Mouse (Mus musculus): ENCODE measurements around the gene Plekhg2. TPM values are rescaled to one million over a fixed set of nuclear protein-coding genes. Genes with fewer than 3 reads are reported as not detected.

Gene Plekhg2
- polyA plus RNA-seq, 1 experiment from 2014 or later: 76.1 TPM

GRCm38 (mm10) chr7:28325293-28325692, 47.1 kb downstream of the Plekhg2 start:
- Histone ChIP-seq H3K4me1 (no peaks in the 10 kb centered on the region), H3K9me3 (replicated peaks) (no peaks in the 10 kb centered on the region), H3K4me3 (replicated peaks) (no peak overlapping the region), H3K27ac (replicated peaks) (no peak overlapping the region), H3K4me2 (replicated peaks) (no peak overlapping the region), H3K27me3 (no peaks in the 10 kb centered on the region), H3K36me3 (peaks cover 99% of the 10 kb centered on the region), H3K9ac (no peak overlapping the region)
- 98% methylated on average over 8 of the region's 8 CpGs for WGBS
- no peak for ATAC-seq (ENCODE audit: insufficient number of reproducible peaks, low FRiP score, low TSS enrichment, low read depth)

GRCm38 (mm10) chr7:28321974-28322720, 50.3 kb downstream of the Plekhg2 start:
- Histone ChIP-seq H3K9ac (no peak overlapping the region), H3K27me3 (no peaks in the 10 kb centered on the region), H3K4me1 (no peaks in the 10 kb centered on the region), H3K27ac (replicated peaks) (no peak overlapping the region), H3K4me3 (replicated peaks) (no peak overlapping the region), H3K36me3 (peaks cover 100% of the 10 kb centered on the region), H3K9me3 (replicated peaks) (no peaks in the 10 kb centered on the region), H3K4me2 (replicated peaks) (no peak overlapping the region)
- 89% methylated on average over 15 of the region's 15 CpGs for WGBS
- no peak for ATAC-seq (ENCODE audit: insufficient number of reproducible peaks, low FRiP score, low TSS enrichment, low read depth)

GRCm38 (mm10) chr7:28318714-28319113, 53.7 kb downstream of the Plekhg2 start:
- Histone ChIP-seq H3K27me3 (no peaks in the 10 kb centered on the region), H3K4me3 (replicated peaks) (no peak overlapping the region), H3K27ac (replicated peaks) (no peak overlapping the region), H3K4me1 (no peaks in the 10 kb centered on the region), H3K4me2 (replicated peaks) (no peak overlapping the region), H3K36me3 (peaks cover 98% of the 10 kb centered on the region), H3K9me3 (replicated peaks) (no peaks in the 10 kb centered on the region), H3K9ac (no peak overlapping the region)
- WGBS: 91% methylated on average over 17 of the region's 17 CpGs
- no peak for ATAC-seq (ENCODE audit: insufficient number of reproducible peaks, low FRiP score, low TSS enrichment, low read depth)

- no peaks in the 10 kb centered on the region for H3K9me3 ChIP-seq (replicated peaks)
- peaks cover 92% of the 10 kb centered on the region for H3K36me3 ChIP-seq
- no peak for ATAC-seq (ENCODE audit: insufficient number of reproducible peaks, low FRiP score, low TSS enrichment, low read depth)
- no peaks in the 10 kb centered on the region for H3K4me1 ChIP-seq
- WGBS: 84% methylated on average over 3 of the region's 3 CpGs
- H3K9ac ChIP-seq: no peak overlapping the region
- no peak overlapping the region for H3K4me3 ChIP-seq (replicated peaks)
- H3K27me3 ChIP-seq: no peaks in the 10 kb centered on the region
- H3K27ac ChIP-seq (replicated peaks): no peak overlapping the region
- no peak overlapping the region for H3K4me2 ChIP-seq (replicated peaks)
Observed at GRCm38 (mm10) chr7:28318036-28318435, 54.4 kb downstream of the Plekhg2 start.

DNA sequence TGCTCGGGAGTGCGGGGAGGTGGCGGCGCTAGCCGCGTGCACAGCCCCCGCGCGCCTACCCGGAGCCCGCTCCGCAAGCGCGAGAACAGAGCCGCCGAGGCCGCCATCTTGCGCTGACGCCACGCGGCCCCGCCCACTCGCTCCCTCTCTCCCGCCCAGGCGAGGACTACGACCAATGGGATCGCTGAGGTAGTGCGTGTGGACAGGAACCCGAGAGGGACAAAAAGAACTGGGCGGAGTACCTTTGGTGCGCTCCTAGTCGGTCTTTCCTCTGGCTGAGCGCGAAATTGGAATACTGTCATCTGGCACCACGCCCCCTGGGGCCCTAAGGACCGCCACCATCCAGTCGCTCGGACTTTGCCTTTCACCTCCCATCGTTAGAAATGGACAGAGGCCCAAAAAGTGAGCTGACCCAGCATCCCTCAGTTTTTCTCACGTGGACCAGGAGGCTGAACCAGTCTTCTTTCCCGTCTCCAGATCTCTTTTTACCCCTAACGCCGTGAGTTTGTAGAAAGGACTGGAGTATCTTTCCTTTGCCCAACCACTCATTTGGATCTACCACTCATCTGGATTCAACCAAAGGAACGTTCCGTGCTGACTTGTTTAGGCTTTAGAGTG, 60.4 kb downstream of the Plekhg2 start, which contains the start of gene Timm50:
TSS of gene Timm50 (minus strand) at position 147 of the 618 bp plus-strand sequence.
- Histone ChIP-seq H3K9ac (peak within 1 kb of the TSS; percentile 90), H3K36me3 (peaks cover 65% of the 10 kb centered on the region), H3K27ac (replicated peaks) (peak within 1 kb of the TSS; percentile 70; the same call in 1 of the 2 replicates), H3K4me1 (peaks cover 19% of the 10 kb centered on the region), H3K9me3 (replicated peaks) (no peaks in the 10 kb centered on the region), H3K4me2 (replicated peaks) (peak within 1 kb of the TSS; percentile 74), H3K27me3 (no peaks in the 10 kb centered on the region), H3K4me3 (replicated peaks) (peak within 1 kb of the TSS; percentile 99)
- ATAC-seq (ENCODE audit: insufficient number of reproducible peaks, low FRiP score, low TSS enrichment, low read depth): peak; percentile 94
- WGBS: under 1% methylated on average over 45 of the region's 45 CpGs

- peaks cover 65% of the 10 kb centered on the region for H3K36me3 ChIP-seq
- 4% methylated on average over 35 of the region's 35 CpGs for WGBS
- peaks cover 19% of the 10 kb centered on the region for H3K4me1 ChIP-seq
- H3K9me3 ChIP-seq (replicated peaks): no peaks in the 10 kb centered on the region
- H3K9ac ChIP-seq: peak overlapping the region; percentile 90
- H3K4me2 ChIP-seq (replicated peaks): peak overlapping the region; percentile 74
- peak overlapping the region; percentile 70; the same call in 1 of the 2 replicates for H3K27ac ChIP-seq (replicated peaks)
- H3K4me3 ChIP-seq (replicated peaks): peak overlapping the region; percentile 99
- peak; percentile 45 for ATAC-seq (ENCODE audit: insufficient number of reproducible peaks, low FRiP score, low TSS enrichment, low read depth)
- no peaks in the 10 kb centered on the region for H3K27me3 ChIP-seq
Observed at GRCm38 (mm10) chr7:28311151-28311925, 61.1 kb downstream of the Plekhg2 start.

GRCm38 (mm10) chr7:28309737-28310136, 62.7 kb downstream of the Plekhg2 start:
- H3K4me1 ChIP-seq: peaks cover 19% of the 10 kb centered on the region
- no peaks in the 10 kb centered on the region for H3K9me3 ChIP-seq (replicated peaks)
- H3K36me3 ChIP-seq: peaks cover 65% of the 10 kb centered on the region
- ATAC-seq (ENCODE audit: insufficient number of reproducible peaks, low FRiP score, low TSS enrichment, low read depth): no peak
- no peak overlapping the region for H3K9ac ChIP-seq
- H3K27ac ChIP-seq (replicated peaks): no peak overlapping the region
- 60% methylated on average over 9 of the region's 9 CpGs for WGBS
- H3K4me3 ChIP-seq (replicated peaks): no peak overlapping the region
- H3K27me3 ChIP-seq: no peaks in the 10 kb centered on the region
- H3K4me2 ChIP-seq (replicated peaks): no peak overlapping the region

Other genes starting within 250 kb of the Plekhg2 start
- 0.03 and 0.05 TPM in 2 replicates for gene 9530053A07Rik, start 243.1 kb downstream of the Plekhg2 start, polyA plus RNA-seq (2015; fragmentation: Nextera tagmentation; extraction: Ambion mirVana)
- gene Fbl, start 202.9 kb downstream of the Plekhg2 start, polyA plus RNA-seq (2015; fragmentation: Nextera tagmentation; extraction: Ambion mirVana): 114 and 116 TPM in 2 replicates
- gene Dyrk1b, start 193.1 kb downstream of the Plekhg2 start, polyA plus RNA-seq (2015; fragmentation: Nextera tagmentation; extraction: Ambion mirVana): 14.9 and 15.2 TPM in 2 replicates
- gene Eid2, start 104.7 kb downstream of the Plekhg2 start, polyA plus RNA-seq (2015; fragmentation: Nextera tagmentation; extraction: Ambion mirVana): 3.8 and 5.5 TPM in 2 replicates
- gene Eid2b, start 94.9 kb downstream of the Plekhg2 start, polyA plus RNA-seq (2015; fragmentation: Nextera tagmentation; extraction: Ambion mirVana): 13.6 and 15.5 TPM in 2 replicates
- 0.13 and 0.30 TPM in 2 replicates for gene Selenov, start 81.4 kb downstream of the Plekhg2 start, polyA plus RNA-seq (2015; fragmentation: Nextera tagmentation; extraction: Ambion mirVana)
- 2.0 and 2.4 TPM in 2 replicates for gene Dll3, start 70.4 kb downstream of the Plekhg2 start, polyA plus RNA-seq (2015; fragmentation: Nextera tagmentation; extraction: Ambion mirVana)
- 125 and 128 TPM in 2 replicates for gene Timm50, start 60.5 kb downstream of the Plekhg2 start, polyA plus RNA-seq (2015; fragmentation: Nextera tagmentation; extraction: Ambion mirVana)
- gene Supt5, start 33.9 kb downstream of the Plekhg2 start, polyA plus RNA-seq (2015; fragmentation: Nextera tagmentation; extraction: Ambion mirVana): 93.3 and 98.8 TPM in 2 replicates
- 1,000 and 1,004 TPM in 2 replicates for gene Rps16, start 21.9 kb downstream of the Plekhg2 start, polyA plus RNA-seq (2015; fragmentation: Nextera tagmentation; extraction: Ambion mirVana)
- 20.2 and 23.5 TPM in 2 replicates for gene Zfp36, start 7.7 kb upstream of the Plekhg2 start, polyA plus RNA-seq (2015; fragmentation: Nextera tagmentation; extraction: Ambion mirVana)
- gene Med29, start 20.1 kb upstream of the Plekhg2 start, polyA plus RNA-seq (2015; fragmentation: Nextera tagmentation; extraction: Ambion mirVana): 47.7 and 52.1 TPM in 2 replicates
- gene Paf1, start 20.4 kb upstream of the Plekhg2 start, polyA plus RNA-seq (2015; fragmentation: Nextera tagmentation; extraction: Ambion mirVana): 78.9 and 84.9 TPM in 2 replicates
- gene Gmfg, start 64.8 kb upstream of the Plekhg2 start, polyA plus RNA-seq (2015; fragmentation: Nextera tagmentation; extraction: Ambion mirVana): 16.8 and 18.1 TPM in 2 replicates
- gene Lrfn1, start 79.4 kb upstream of the Plekhg2 start, polyA plus RNA-seq (2015; fragmentation: Nextera tagmentation; extraction: Ambion mirVana): 4.8 and 5.3 TPM in 2 replicates
- not detected in 2 replicates for gene Ifnl2, start 137.9 kb upstream of the Plekhg2 start, polyA plus RNA-seq (2015; fragmentation: Nextera tagmentation; extraction: Ambion mirVana)
- gene Ifnl3, start 150.2 kb upstream of the Plekhg2 start, polyA plus RNA-seq (2015; fragmentation: Nextera tagmentation; extraction: Ambion mirVana): not detected in 2 replicates
- gene Sycn, start 168.3 kb upstream of the Plekhg2 start, polyA plus RNA-seq (2015; fragmentation: Nextera tagmentation; extraction: Ambion mirVana): not detected in 2 replicates
- gene Nccrp1, start 174.7 kb upstream of the Plekhg2 start, polyA plus RNA-seq (2015; fragmentation: Nextera tagmentation; extraction: Ambion mirVana): 2.6 and 4.6 TPM in 2 replicates
- 32.8 and 34.1 TPM in 2 replicates for gene Samd4b, start 225.5 kb upstream of the Plekhg2 start, polyA plus RNA-seq (2015; fragmentation: Nextera tagmentation; extraction: Ambion mirVana)
- 37.4 and 39.3 TPM in 2 replicates for gene Pak4, start 225.6 kb upstream of the Plekhg2 start, polyA plus RNA-seq (2015; fragmentation: Nextera tagmentation; extraction: Ambion mirVana)

Measured in embryonic facial prominence, embryonic 15.5 days (tissue).